Mouse (Mus musculus) left cerebral cortex, postnatal 4 days (tissue): ENCODE measurements around the gene Rnf216. TPM values are rescaled to one million over a fixed set of nuclear protein-coding genes. Genes with fewer than 3 reads are reported as not detected.
"Not testable (repeated sequence)": the region's sequence is repeated elsewhere in the genome, so short reads cannot be mapped to it uniquely, and the experiment has no call there.

Experiments used
- DNase-seq: peaks from one replicate; pipeline ENCODE4 v3.0.0-alpha.2; 2022
- intact Hi-C: fragments of 180-260 bp; cut with DNase I; formaldehyde crosslinking; loops from one replicate; pipeline ENCODE4 v1.15.1; 2025
- total RNA-seq, 2 experiments: library from RNA; stranded (reverse); gene quantifications; 2 replicates each; pipeline ENCODE4 v1.2.3; 2021

Rnf216 gene
- total RNA-seq = 10 to 100 TPM; 41.9 to 42.5 TPM

DNA sequence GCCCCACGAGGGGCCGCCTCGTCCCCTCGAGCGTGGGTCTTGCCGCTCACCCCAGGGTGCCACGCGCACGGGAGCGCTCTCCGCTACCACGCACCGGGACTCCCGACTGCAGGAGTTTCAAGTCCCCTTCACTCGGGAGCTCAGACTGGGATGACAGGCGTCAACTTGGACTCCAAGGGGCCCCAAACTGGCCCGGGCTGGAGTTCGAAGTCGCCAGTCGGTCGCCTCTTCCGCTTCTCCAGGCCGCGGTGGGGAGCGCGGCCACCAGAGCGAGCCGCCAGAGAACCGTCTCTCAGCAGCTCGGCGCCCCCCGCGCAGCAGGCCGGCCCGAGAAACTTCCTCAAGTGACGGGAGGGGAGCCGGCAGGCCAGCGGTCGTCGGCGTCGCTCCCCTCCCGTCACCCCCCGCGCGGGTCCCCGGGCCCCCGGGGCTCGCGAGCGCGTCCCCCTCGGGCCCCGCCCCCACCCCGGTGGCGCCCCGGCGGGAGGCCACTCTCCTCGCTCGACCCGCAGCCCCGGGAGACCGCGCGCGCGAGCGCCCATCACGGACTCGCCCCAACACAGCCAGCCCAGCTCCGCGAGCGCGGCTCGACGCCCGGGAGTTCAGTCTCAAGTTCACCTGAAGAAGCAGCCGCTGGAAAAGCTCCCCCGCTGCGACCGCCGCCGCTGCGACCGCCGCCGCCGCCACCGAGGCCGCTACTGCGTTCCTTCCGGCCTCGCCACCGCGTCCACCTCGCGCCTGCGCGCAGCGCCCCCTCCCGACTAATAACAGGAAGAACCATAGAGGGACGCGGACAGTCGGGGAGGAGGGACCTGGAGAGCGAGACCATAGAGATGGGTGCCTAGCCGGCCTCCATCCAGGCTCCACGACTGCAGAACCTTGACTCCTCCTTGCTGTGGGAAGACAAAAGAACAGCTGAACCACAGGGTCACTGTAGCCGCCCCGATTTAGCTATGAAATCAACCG, at the start of gene Rnf216:
Gene Rnf216 (minus strand): TSS at position 714 of the 966 bp plus-strand sequence.
- intact Hi-C loops = no loop called here
- peak; percentile 94 for DNase-seq

- intact Hi-C loops = no loop called here
- DNase-seq = no peak
These were observed 42.7 kb upstream of the Rnf216 start for GRCm38 (mm10) chr5:143155534-143155933.

DNA sequence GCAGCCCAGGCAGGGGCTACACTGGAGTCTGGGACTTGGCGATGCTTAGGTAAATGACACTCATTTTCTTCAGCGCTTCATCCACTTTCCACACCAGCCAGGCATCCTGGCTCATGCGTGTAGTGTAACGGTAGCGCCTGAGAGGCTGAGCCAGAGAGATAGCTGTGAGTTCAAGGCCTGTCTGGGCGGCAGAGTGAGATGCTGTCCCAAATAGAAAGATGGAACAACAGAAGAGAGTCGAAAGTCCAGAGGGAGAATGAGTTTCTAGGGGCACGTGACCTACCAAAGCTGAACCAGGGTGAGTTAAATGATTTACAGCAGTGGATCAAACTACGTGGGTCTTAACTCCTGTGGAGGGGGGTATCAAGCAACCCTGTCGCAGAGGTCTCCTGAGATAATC, 41.0 kb upstream of the Rnf216 start:
- DNase-seq = no peak
- intact Hi-C loops = no loop called here

DNA sequence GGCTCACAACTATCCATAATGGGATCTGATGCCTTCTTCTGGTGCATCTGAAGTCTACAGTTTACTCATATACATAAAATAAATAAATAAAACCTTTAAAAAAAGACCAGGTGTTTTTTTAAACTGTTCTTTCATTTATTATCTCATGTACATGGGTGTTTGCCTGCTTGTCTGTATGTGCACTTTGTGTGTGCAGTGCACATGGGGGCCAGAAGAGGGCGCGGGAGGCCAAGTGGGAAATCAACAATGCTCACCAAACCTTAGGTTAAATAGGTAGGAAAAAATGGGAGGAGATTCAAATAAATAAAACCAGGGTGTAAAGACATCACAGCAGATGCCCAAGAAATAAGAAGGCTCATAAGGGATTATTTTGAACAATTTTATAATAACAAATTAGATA, 37.2 kb upstream of the Rnf216 start:
- DNase-seq = no peak
- intact Hi-C loops = no loop called here

DNA sequence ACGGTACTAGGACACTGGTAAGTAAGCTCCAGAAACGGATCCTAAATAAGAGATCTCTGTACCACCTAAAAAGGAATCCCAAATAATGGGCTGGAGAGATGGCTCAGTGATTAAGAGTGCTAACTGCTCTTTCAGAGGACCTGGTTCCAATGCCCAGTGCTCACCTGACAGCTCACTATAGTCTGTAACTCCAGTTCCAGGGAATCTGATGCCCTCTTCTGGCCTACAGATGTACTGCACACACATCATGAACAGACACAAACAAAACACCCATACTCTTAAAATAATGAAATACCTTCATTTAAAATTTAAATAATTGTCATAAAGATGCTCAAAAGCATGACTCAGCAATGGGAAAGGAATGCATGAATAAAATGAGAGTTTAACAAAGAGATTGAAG, 36.7 kb upstream of the Rnf216 start:
- no peak for DNase-seq
- intact Hi-C loops = no loop called here

DNA sequence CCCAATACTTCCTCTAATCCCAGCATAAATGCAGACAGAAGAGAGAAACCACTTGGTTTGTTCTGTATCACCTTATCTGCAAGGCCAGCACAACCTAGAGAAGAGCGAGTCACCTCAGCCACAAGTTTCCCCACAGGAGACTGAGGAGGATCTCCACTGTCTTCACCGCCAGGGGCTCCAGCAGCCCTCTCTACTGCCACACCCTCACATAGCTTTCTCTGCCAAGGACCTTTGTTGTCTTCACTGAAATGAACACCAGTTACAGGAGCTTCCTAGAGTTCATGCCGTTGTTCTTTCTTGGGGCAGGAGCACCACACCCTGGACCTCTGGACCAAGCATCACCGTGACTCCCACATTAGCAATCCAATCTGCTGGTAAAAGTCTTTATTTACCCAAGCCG, 35.9 kb upstream of the Rnf216 start:
- intact Hi-C loops = no loop called here

DNA sequence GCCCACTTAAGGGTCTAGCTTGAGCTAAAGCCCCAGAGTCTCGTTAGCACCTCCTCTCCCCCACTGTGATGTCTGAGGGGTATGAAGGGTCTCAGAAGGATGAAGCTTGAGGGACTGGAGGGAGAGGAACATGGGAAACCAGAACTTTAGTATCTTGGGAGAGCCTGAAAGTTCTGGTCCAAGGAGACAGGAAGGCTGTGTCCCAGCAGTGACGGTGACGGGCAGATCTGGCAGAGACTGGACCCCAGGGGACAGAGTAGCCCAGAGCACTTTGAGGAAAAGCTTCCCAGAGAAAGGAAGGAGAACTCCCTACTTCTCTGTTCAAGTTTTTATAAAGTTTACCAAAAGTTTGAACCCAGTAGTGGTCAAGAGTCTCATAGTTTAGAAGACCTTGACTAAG, 34.7 kb upstream of the Rnf216 start, which contains the start of gene Olfr718-ps1:
Gene Olfr718-ps1 (minus strand): TSS at position 101 of the 400 bp plus-strand sequence.
- no peak for DNase-seq
- intact Hi-C loops = no loop called here

More for the DNA sequence above, 35.9 kb upstream of the Rnf216 start:
- DNase-seq = no peak

DNA sequence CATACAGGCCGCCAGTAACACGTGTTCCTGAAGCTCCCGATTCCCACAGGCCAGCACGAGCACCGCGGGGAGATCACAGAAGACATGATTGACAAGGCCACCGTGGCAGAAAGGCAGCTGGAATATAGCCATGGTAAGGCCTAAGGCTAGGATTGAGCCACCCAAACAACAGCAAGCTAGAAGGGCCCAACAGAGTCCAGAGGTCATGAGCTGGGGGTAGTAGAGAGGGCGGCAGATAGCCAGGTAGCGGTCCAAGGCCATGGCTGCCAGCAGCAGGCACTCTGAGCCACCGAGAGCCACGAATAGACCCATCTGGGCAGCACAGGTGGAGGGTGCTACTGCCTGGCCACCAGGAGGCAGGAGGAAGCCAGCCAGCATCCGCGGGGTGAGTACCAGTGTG, 24.8 kb upstream of the Rnf216 start:
- intact Hi-C loops = no loop called here

GRCm38 (mm10) chr5:143135042-143135441, 22.2 kb upstream of the Rnf216 start:
- intact Hi-C loops = no loop called here
- DNase-seq = no peak

More for the DNA sequence above, 24.8 kb upstream of the Rnf216 start:
- DNase-seq = no peak

GRCm38 (mm10) chr5:143134216-143135010, 21.6 kb upstream of the Rnf216 start:
- intact Hi-C loops, DNase-seq: not testable (repeated sequence)

DNA sequence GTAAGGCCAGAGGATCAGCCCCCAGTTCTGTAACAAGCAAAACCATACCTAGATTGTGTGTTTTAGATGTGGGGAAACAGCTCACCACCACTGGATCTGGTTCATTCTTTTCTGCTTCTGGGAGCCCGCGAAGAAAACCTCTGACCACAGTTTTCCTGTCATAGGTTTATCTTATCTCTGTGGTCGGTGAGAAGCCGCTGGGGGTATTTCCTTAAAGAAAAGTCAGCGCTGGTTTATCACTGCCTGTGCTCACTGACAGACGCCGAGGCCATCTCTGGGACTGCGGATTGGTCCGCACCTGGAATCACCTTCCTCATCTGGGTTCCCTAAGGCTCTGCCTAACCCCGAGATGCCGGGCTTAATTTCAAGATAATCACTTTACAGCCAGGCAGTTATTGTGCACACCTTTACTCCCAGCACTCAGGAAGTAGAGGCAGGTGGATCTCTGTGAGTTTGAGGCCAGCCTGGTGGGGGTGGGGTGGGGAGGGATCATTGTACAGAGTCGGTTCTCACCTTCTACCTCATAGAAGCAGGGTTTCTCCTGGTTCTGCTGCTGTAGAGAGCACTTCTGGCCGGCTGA, 20.2 kb upstream of the Rnf216 start:
- no peak for DNase-seq
- intact Hi-C loops = no loop called here

DNA sequence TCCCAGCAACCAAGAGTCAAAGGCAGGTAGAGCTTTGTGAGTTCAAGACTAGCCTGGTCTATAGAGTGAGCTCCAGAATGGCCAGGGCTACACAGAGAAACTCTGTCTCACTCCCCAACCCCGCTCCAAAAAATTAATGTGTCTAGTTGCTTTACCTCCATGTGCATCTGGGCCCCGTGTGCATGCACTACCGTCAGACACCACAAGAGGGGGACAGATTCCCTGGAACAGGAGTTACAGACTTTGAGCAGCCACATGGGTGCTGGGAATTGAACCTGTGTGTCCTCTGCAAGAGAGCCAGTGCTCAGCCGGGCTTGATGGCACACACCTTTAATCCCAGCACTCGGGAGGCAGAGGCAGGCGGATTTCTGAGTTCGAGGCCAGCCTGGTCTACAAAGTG, 17.5 kb upstream of the Rnf216 start:
- DNase-seq = no peak
- intact Hi-C loops = no loop called here

GRCm38 (mm10) chr5:143129101-143129500, 16.3 kb upstream of the Rnf216 start:
- DNase-seq = no peak
- intact Hi-C loops = no loop called here

GRCm38 (mm10) chr5:143127837-143128236, 15.0 kb upstream of the Rnf216 start:
- peak; percentile 66 for DNase-seq
- intact Hi-C loops = no loop called here

GRCm38 (mm10) chr5:143126908-143127307, 14.1 kb upstream of the Rnf216 start:
- no peak for DNase-seq
- intact Hi-C loops = no loop called here

DNA sequence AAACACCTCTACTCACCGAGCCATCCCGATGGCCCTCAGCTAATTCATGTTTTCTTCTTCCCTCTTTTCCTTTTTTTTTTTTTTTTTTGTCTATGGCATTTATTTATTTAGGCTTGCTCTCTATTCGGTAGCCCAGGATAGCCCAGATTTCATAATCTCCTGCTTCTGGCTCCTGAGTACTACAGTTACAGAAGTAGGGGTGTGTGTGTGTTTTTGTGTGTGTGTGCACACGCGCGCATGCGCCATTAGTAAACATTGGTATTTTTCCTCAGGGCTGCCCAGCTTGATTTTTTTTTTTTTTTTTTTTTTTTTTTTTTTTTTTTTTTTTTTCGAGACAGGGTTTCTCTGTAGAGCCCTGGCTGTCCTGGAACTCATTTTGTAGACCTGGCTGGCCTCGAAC, 13.3 kb upstream of the Rnf216 start:
- no peak for DNase-seq
- intact Hi-C loops = no loop called here

- DNase-seq = no peak
- intact Hi-C loops = no loop called here
These were observed 12.8 kb upstream of the Rnf216 start for GRCm38 (mm10) chr5:143125601-143126000.

DNA sequence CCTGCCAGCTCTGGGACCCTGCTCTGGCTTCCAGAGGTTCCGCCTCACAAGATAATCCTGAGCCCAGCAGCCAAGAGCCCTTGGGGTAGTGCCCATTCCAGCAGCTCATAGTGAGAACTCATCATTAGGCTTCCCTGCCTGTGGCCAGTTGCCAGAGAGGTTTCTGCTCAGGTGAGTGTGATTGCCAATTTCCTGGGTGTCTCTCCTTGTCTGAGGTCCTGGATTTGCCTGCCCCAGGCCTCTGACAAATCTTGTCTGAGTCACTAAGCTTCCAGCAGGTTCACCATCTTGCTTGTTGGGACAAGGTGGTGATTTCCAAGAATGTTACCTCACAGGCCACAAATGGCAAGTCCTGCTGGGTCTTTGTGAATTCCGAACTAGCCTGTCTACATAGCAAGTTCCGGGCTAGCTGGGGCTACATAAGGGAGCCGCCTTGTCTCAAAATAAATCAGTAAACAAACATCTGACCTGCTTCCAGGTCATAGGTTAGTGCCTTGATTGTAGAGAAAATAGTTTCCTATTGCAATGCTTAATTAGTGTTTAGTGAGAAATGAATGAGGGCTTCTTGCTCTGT, 12.1 kb upstream of the Rnf216 start:
- intact Hi-C loops = no loop called here
- DNase-seq = no peak

GRCm38 (mm10) chr5:143122673-143123072, 9.9 kb upstream of the Rnf216 start:
- intact Hi-C loops = no loop called here
- DNase-seq = no peak

GRCm38 (mm10) chr5:143122125-143122524, 9.3 kb upstream of the Rnf216 start:
- DNase-seq = no peak
- intact Hi-C loops = no loop called here

- no peak for DNase-seq
These were observed 6.0 kb downstream of the Rnf216 start for GRCm38 (mm10) chr5:143106842-143107241.

More at GRCm38 (mm10) chr5:143106842-143107241, 6.0 kb downstream of the Rnf216 start:
- intact Hi-C loops = no loop called here
